Mouse (Mus musculus): Measurements from ENCODE around the gene Cemip.

GRCm38 (mm10) chr7:84038642-84039041, 47.7 kb downstream of the Cemip start:
- TF ChIP-seq POLR2A (IDR thresholded peaks at IDR 0.05; ENCODE audit: borderline replicate concordance, extremely low read depth, insufficient read depth, insufficient read length, poor library complexity, severe bottlenecking), result no peak
- TF ChIP-seq CTCF (IDR thresholded peaks at IDR 0.05; ENCODE audit: borderline replicate concordance, extremely low read depth, insufficient read depth, insufficient read length), result no peak
